Mouse (Mus musculus) midbrain, postnatal 0 days (tissue): Measurements from ENCODE around the gene Glycam1. TPM values are rescaled to one million over a fixed set of nuclear protein-coding genes. Genes with fewer than 3 reads are reported as not detected.

Source experiments
- ATAC-seq: fragments of 200-750 bp; cut with Nextera tagmentation; 2 replicates; pipeline ENCODE4 v1.8.0; 2017; ENCODE audit warnings: moderate number of reproducible peaks, mild to moderate bottlenecking, moderate TSS enrichment, moderate library complexity; ENCODE audit not compliant: low FRiP score
- DNase-seq: peaks from one replicate; pipeline ENCODE4 v3.0.0-alpha.2; 2015; ENCODE audit warnings: low spot score
- H3K27ac ChIP-seq: fragments of 300-500 bp; sonication (generic); 2 replicates; pipeline ENCODE4 v1.5.1; 2014; ENCODE audit warnings: low read depth, mild to moderate bottlenecking, low read length, mixed read lengths
- H3K27me3 ChIP-seq: fragments of 300-500 bp; sonication (generic); 2 replicates; pipeline ENCODE4 v1.6.1; 2014; ENCODE audit warnings: low read length, control low read depth, mixed read lengths; ENCODE audit not compliant: insufficient read depth
- H3K36me3 ChIP-seq: fragments of 300-500 bp; sonication (generic); 2 replicates; pipeline ENCODE4 v1.6.1; 2014; ENCODE audit warnings: low read length, control low read depth, mixed read lengths; ENCODE audit not compliant: insufficient read depth
- H3K4me1 ChIP-seq: fragments of 300-500 bp; sonication (generic); 2 replicates; pipeline ENCODE4 v1.6.1; 2014; ENCODE audit warnings: mild to moderate bottlenecking, control low read depth, antibody characterized with exemption, low read length, mixed read lengths; ENCODE audit not compliant: insufficient read depth
- H3K4me2 ChIP-seq: fragments of 300-500 bp; sonication (generic); 2 replicates; pipeline ENCODE4 v1.6.1; 2014; ENCODE audit warnings: low read depth, mild to moderate bottlenecking, low read length, mixed read lengths; ENCODE audit not compliant: poor library complexity, severe bottlenecking
- H3K4me3 ChIP-seq: fragments of 300-500 bp; sonication (generic); 2 replicates; pipeline ENCODE4 v1.5.1; 2014; ENCODE audit warnings: low read depth, mild to moderate bottlenecking, low read length, moderate library complexity
- H3K9ac ChIP-seq: fragments of 300-500 bp; sonication (generic); replicated peaks from 2 replicates; pipeline ENCODE4 v1.6.1; 2014; ENCODE audit warnings: mild to moderate bottlenecking, low read length, moderate library complexity, mixed read lengths; ENCODE audit not compliant: poor library complexity, severe bottlenecking
- H3K9me3 ChIP-seq: fragments of 300-500 bp; sonication (generic); 2 replicates; pipeline ENCODE4 v1.6.1; 2016; ENCODE audit warnings: low read length, control low read depth
- CTCF ChIP-seq: IDR thresholded peaks from 2 replicates; pipeline ENCODE4 v1.5.1; 2016; ENCODE audit warnings: antibody characterized with exemption, mild to moderate bottlenecking
- WGBS: fragments of 180-500 bp; shearing (Covaris S2); extraction: QIAGEN DNeasy Blood & Tissue Kit; methylation state at CpG from one replicate; pipeline ENCODE4 v1.1.7; 2014; 5-methylcytosine and 5-hydroxymethylcytosine counted together
- polyA plus RNA-seq: library from polyadenylated mRNA; unstranded; fragments of >200 nt; fragmentation: Nextera tagmentation; extraction: Ambion mirVana; gene quantifications from 2 replicates; pipeline ENCODE4 v1.2.1, GENCODE M21; 2015
- total RNA-seq: library from RNA; depleted of rRNA; stranded (reverse); fragments of >200 nt; gene quantifications from 2 replicates; pipeline ENCODE4 v1.2.3, GENCODE M21; 2014; rRNA removed

Glycam1 gene
- total and polyA plus RNA-seq, 2 experiments from 2014 or later: not detected

DNA sequence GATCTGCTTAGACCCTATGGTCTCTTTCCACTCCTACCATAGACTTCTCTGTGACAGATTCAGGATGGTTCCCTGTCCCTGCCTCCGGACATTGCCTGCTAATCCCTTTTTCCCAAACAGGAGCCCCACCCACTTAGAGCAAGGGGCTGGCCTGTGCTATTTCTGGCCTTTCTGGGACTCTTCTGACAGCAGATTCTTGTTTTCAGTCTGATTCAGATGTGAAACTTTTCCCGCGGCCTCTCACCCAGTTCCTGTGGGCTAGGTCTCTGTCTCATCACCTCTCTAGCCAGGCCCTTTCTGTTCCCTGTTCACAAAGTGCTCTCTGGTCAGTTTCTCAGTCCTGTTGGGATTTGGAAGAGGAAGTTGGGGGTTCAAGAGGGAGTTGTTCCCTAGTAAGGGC lies 50.0 kb downstream of the Glycam1 start:
- 26% methylated on average over 3 of the region's 3 CpGs for WGBS
- no peaks in the 10 kb centered on the region for H3K27me3 ChIP-seq
- ATAC-seq: no peak

DNA sequence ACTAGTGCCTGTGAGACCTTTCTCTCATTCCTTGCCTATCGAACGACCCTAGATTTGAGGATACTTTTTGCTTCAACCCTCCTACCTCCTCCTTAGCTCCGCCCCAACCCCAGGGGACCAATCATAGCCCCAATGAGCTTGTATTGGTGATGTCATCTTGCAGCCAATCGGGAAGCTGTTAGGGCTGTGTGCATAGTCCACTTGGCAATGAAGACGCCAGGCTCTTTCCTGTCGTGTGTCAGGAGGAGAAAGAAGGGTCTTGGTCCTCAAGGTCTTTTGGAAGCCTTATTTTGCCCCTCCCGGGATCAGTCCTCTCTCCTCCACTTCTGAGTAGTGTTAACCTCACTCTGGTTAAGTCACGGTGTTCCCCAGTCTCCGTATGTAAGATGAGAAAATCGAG lies 50.8 kb downstream of the Glycam1 start:
- Histone ChIP-seq H3K4me1 (peaks cover 9% of the 10 kb centered on the region; the same call in 1 of the 2 replicates), H3K27me3 (no peaks in the 10 kb centered on the region), H3K9ac (peak overlapping the region; percentile 42; the same call in 1 of the 2 replicates), H3K27ac (peak overlapping the region; percentile 73), H3K9me3 (no peaks in the 10 kb centered on the region), H3K36me3 (no peaks in the 10 kb centered on the region), H3K4me3 (peak overlapping the region; percentile 25), H3K4me2 (peak overlapping the region; percentile 46)
- 1% methylated on average over 10 of the region's 10 CpGs for WGBS
- peak; percentile 95 for ATAC-seq
- DNase-seq: peak; percentile 98
- TF ChIP-seq CTCF: no peak

More for the DNA sequence above, 50.0 kb downstream of the Glycam1 start:
- no peak for DNase-seq
- no peak for TF ChIP-seq CTCF
- Histone ChIP-seq H3K4me1 (peaks cover 9% of the 10 kb centered on the region; the same call in 1 of the 2 replicates), H3K27ac (0 out of 2 replicates have a peak overlapping the region, but pooled peaks have one; percentile 43), H3K9me3 (no peaks in the 10 kb centered on the region), H3K4me2 (peak overlapping the region; percentile 46), H3K4me3 (no peak overlapping the region), H3K36me3 (no peaks in the 10 kb centered on the region), H3K9ac (peak overlapping the region; percentile 50; the same call in 1 of the 2 replicates)

DNA sequence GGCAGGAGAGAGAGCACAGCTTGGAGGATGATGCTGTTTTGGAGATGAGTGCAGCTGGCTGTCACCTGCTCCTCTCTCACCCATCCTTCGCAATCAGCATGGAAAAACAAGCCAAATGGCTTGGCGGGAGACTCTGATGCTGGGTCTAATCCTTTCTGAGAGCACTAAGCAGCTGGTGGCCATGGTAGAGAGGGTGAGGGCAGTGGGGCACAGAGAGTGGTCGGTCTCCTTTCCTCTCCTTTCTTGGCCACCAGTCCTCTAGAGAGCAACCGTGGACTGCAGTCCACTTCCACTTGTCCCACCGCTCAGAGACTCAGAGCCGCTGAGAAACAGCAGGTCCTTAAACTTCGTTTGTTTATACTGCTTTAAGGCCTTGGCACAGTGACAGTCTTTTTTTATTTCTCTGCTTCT lies 51.3 kb downstream of the Glycam1 start:
- WGBS: 5% methylated on average over 6 of the region's 7 CpGs
- Histone ChIP-seq H3K36me3 (no peaks in the 10 kb centered on the region), H3K9ac (no peak overlapping the region), H3K4me3 (peak overlapping the region; percentile 25; the same call in 1 of the 2 replicates), H3K4me2 (peak overlapping the region; percentile 46), H3K27ac (0 out of 2 replicates have a peak overlapping the region, but pooled peaks have one; percentile 28), H3K27me3 (no peaks in the 10 kb centered on the region), H3K4me1 (peaks cover 6% of the 10 kb centered on the region; the same call in 1 of the 2 replicates), H3K9me3 (no peaks in the 10 kb centered on the region)
- peak; percentile 56 for DNase-seq
- TF ChIP-seq CTCF: no peak
- ATAC-seq: peak; percentile 53

Other genes with a start within 250 kb of the Glycam1 start
- 22.0 and 26.5 TPM in 2 replicates for gene Zfp385a, start 225.0 kb downstream of the Glycam1 start, total RNA-seq
- 26.9 and 28.8 TPM in 2 replicates for gene Zfp385a, start 225.0 kb downstream of the Glycam1 start, polyA plus RNA-seq
- 4.8 and 6.8 TPM in 2 replicates for gene Itga5, start 198.3 kb downstream of the Glycam1 start, total RNA-seq
- gene Itga5, start 198.3 kb downstream of the Glycam1 start, polyA plus RNA-seq: 3.8 TPM in 2 replicates
- gene Gtsf1, start 134.6 kb downstream of the Glycam1 start, total RNA-seq: not detected in 2 replicates
- gene Gtsf1, start 134.6 kb downstream of the Glycam1 start, polyA plus RNA-seq: 0.50 TPM in 1 of 2 replicates, not detected in the other
- 0.44 TPM in 1 of 2 replicates, not detected in the other for gene Gtsf2, start 116.6 kb downstream of the Glycam1 start, total RNA-seq
- gene Gtsf2, start 116.6 kb downstream of the Glycam1 start, polyA plus RNA-seq: not detected in 2 replicates
- 4.6 and 4.7 TPM in 2 replicates for gene Nckap1l, start 111.3 kb downstream of the Glycam1 start, total RNA-seq
- 2.0 and 2.4 TPM in 2 replicates for gene Nckap1l, start 111.3 kb downstream of the Glycam1 start, polyA plus RNA-seq
- gene Pde1b, start 62.0 kb downstream of the Glycam1 start, total RNA-seq: 112 TPM in 2 replicates
- gene Pde1b, start 62.0 kb downstream of the Glycam1 start, polyA plus RNA-seq: 69.3 and 74.6 TPM in 2 replicates
- gene Ppp1r1a, start 27.1 kb downstream of the Glycam1 start, total RNA-seq: 111 and 156 TPM in 2 replicates
- 230 TPM in 2 replicates for gene Ppp1r1a, start 27.1 kb downstream of the Glycam1 start, polyA plus RNA-seq
- not detected in 2 replicates for gene Mucl1, start 190.4 kb upstream of the Glycam1 start, total RNA-seq
- gene Mucl1, start 190.4 kb upstream of the Glycam1 start, polyA plus RNA-seq: not detected in 2 replicates